Mouse (Mus musculus) bone marrow, adult 2 months (tissue): ENCODE data around the gene Aspm.

Source experiments
- CTCF ChIP-seq: fragments of 200-500 bp; IDR thresholded peaks from 2 replicates; pipeline ENCODE4 v1.5.1; 2011; ENCODE audit warnings: low read length, control low read depth; ENCODE audit not compliant: control insufficient read depth, insufficient read depth
- POLR2A ChIP-seq: fragments of 200-500 bp; IDR thresholded peaks from 2 replicates; pipeline ENCODE4 v1.6.1; 2011; ENCODE audit warnings: low read depth, mild to moderate bottlenecking, control low read depth, low read length, borderline replicate concordance; ENCODE audit not compliant: control insufficient read depth

DNA sequence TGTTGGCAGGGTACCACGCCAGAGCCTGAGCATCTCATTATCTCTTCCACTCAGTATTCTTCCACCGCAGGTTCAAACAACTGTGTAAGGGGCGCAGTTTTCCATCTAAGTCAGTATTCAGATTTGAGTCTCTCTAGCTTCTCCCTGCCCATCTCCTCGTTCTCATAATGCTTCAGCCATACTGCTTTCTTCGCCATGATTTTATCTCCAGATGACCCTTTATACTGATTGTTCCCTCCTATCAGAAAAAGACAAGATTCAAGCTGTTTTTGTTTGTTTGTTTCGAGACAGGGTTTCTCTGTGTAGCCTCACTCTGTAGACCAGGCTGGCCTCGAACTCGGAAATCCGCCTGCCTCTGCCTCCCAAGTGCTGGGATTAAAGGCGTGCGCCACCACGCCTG is 60.0 kb downstream of the Aspm start:
- TF ChIP-seq CTCF (no peak), POLR2A (no peak)
